Mouse (Mus musculus) hindbrain, embryonic 15.5 days (tissue): ENCODE measurements around the gene Wdr35. TPM values are rescaled to one million over a fixed set of nuclear protein-coding genes. Genes with fewer than 3 reads are reported as not detected.
"Not testable (repeated sequence)": the region's sequence is repeated elsewhere in the genome, so short reads cannot be mapped to it uniquely, and the experiment has no call there.

Experiments
- ATAC-seq: fragments of 200-750 bp; cut with Nextera tagmentation; 2 replicates; pipeline ENCODE4 v1.8.0; 2017; ENCODE audit warnings: low read depth, moderate number of reproducible peaks, moderate TSS enrichment; ENCODE audit not compliant: low FRiP score
- H3K27ac ChIP-seq: fragments of 300-500 bp; sonication (generic); replicated peaks from 2 replicates; pipeline ENCODE4 v1.5.1; 2015; ENCODE audit warnings: mild to moderate bottlenecking, inconsistent platforms
- H3K27me3 ChIP-seq: fragments of 300-500 bp; sonication (generic); 2 replicates; pipeline ENCODE4 v1.6.1; 2015; ENCODE audit warnings: control low read depth, inconsistent platforms
- H3K36me3 ChIP-seq: fragments of 300-500 bp; sonication (generic); 2 replicates; pipeline ENCODE4 v1.6.1; 2015; ENCODE audit warnings: control low read depth, inconsistent platforms
- H3K4me1 ChIP-seq: fragments of 300-500 bp; sonication (generic); replicated peaks from 2 replicates; pipeline ENCODE4 v1.6.1; 2015; ENCODE audit warnings: control low read depth, inconsistent platforms
- H3K4me2 ChIP-seq: fragments of 300-500 bp; sonication (generic); 2 replicates; pipeline ENCODE4 v1.6.1; 2015; ENCODE audit warnings: moderate library complexity, mild to moderate bottlenecking, inconsistent platforms
- H3K4me3 ChIP-seq: fragments of 300-500 bp; sonication (generic); 2 replicates; pipeline ENCODE4 v1.5.1; 2015; ENCODE audit warnings: mild to moderate bottlenecking, inconsistent platforms
- H3K9ac ChIP-seq: fragments of 300-500 bp; sonication (generic); 2 replicates; pipeline ENCODE4 v1.6.1; 2015; ENCODE audit warnings: inconsistent platforms
- H3K9me3 ChIP-seq: fragments of 300-500 bp; sonication (generic); 2 replicates; pipeline ENCODE4 v1.6.1; 2016; ENCODE audit warnings: control low read depth, inconsistent platforms
- WGBS: fragments of 180-500 bp; shearing (Covaris S2); methylation state at CpG from one replicate; pipeline ENCODE4 v1.1.7; 2015; 5-methylcytosine and 5-hydroxymethylcytosine counted together
- polyA plus RNA-seq: library from polyadenylated mRNA; unstranded; fragments of >200 nt; fragmentation: Nextera tagmentation; extraction: Ambion mirVana; gene quantifications from 2 replicates; pipeline ENCODE4 v1.2.1, GENCODE M21; 2015

Wdr35 gene
- polyA plus RNA-seq, 1 experiment from 2014 or later: 21.7 TPM

DNA sequence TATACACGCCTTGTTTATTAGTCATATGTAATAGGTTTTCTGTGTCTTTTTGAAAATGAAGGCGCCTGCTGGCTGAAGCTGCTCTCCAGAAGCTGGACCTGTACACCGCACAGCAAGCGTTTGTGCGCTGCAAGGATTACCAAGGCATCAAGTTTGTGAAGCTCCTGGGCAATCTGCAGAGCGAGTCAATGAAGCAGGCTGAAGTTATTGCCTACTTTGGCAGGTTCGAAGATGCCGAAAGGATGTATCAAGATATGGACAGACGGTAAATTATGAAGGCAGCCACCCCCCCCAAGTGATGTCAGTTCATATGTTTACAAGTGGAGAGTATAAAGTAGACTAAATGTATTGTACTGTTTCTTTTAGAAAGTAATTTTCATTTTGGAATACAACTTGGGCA is 42.7 kb downstream of the Wdr35 start:
- Histone ChIP-seq H3K9ac (no peak overlapping the region), H3K27ac (no peak overlapping the region), H3K4me3 (no peak overlapping the region), H3K9me3 (no peaks in the 10 kb centered on the region), H3K27me3 (no peaks in the 10 kb centered on the region), H3K36me3 (peaks cover 15% of the 10 kb centered on the region; the same call in 1 of the 2 replicates), H3K4me1 (no peaks in the 10 kb centered on the region), H3K4me2 (no peak overlapping the region)
- ATAC-seq: no peak
- WGBS: 96% methylated on average over 9 of the region's 9 CpGs

- no peak overlapping the region for H3K27ac ChIP-seq
- no peak overlapping the region for H3K9ac ChIP-seq
- no peaks in the 10 kb centered on the region for H3K9me3 ChIP-seq
- H3K4me3 ChIP-seq: no peak overlapping the region
- peaks cover 15% of the 10 kb centered on the region; the same call in 1 of the 2 replicates for H3K36me3 ChIP-seq
- WGBS: 91% methylated on average over 8 of the region's 8 CpGs
- no peaks in the 10 kb centered on the region for H3K4me1 ChIP-seq
- H3K27me3 ChIP-seq: no peaks in the 10 kb centered on the region
- no peak overlapping the region for H3K4me2 ChIP-seq
- ATAC-seq: no peak
These were observed 46.7 kb downstream of the Wdr35 start for GRCm38 (mm10) chr12:9020431-9020830.

- no peaks in the 10 kb centered on the region for H3K9me3 ChIP-seq
- no peak overlapping the region for H3K9ac ChIP-seq
- WGBS: 63% methylated on average over 3 of the region's 3 CpGs
- no peak overlapping the region for H3K4me2 ChIP-seq
- H3K4me1 ChIP-seq: no peaks in the 10 kb centered on the region
- H3K27me3 ChIP-seq: no peaks in the 10 kb centered on the region
- no peak overlapping the region for H3K27ac ChIP-seq
- H3K36me3 ChIP-seq: peaks cover 18% of the 10 kb centered on the region; the same call in 1 of the 2 replicates
- no peak overlapping the region for H3K4me3 ChIP-seq
- no peak for ATAC-seq
These were observed 47.3 kb downstream of the Wdr35 start for GRCm38 (mm10) chr12:9020986-9021385.

GRCm38 (mm10) chr12:9023031-9023430 is 49.3 kb downstream of the Wdr35 start:
- peaks cover 17% of the 10 kb centered on the region; the same call in 1 of the 2 replicates for H3K36me3 ChIP-seq
- H3K27me3 ChIP-seq: no peaks in the 10 kb centered on the region
- H3K4me3 ChIP-seq: no peak overlapping the region
- H3K9me3 ChIP-seq: no peaks in the 10 kb centered on the region
- no peak for ATAC-seq
- H3K9ac ChIP-seq: no peak overlapping the region
- no peaks in the 10 kb centered on the region for H3K4me1 ChIP-seq
- H3K27ac ChIP-seq: no peak overlapping the region
- no peak overlapping the region for H3K4me2 ChIP-seq
- 75% methylated on average over 4 of the region's 4 CpGs for WGBS

DNA sequence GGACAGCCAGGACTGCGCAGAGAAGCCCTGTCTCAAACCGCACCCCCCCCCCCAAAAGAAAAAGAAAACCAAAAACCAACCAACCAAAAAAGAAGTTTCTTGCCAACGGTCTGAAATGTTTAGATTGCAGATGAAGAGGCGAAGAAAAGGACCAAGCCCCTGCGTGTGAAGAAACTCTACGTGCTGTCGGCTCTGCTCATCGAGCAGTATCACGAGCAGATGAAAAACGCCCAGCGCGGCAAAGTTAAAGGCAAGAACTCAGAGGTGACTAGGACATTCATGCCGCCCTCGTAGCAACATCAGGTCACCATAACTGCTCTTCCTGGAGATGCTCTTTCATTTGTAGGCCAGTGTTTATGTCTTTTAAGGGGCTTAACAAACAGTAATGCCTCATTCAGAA is 50.4 kb downstream of the Wdr35 start:
- Histone ChIP-seq H3K4me1 (no peaks in the 10 kb centered on the region), H3K9me3 (no peaks in the 10 kb centered on the region), H3K9ac (no peak overlapping the region), H3K36me3 (peaks cover 16% of the 10 kb centered on the region; the same call in 1 of the 2 replicates), H3K4me3 (no peak overlapping the region), H3K27ac (no peak overlapping the region), H3K4me2 (no peak overlapping the region), H3K27me3 (no peaks in the 10 kb centered on the region)
- ATAC-seq: no peak
- 95% methylated on average over 14 of the region's 14 CpGs for WGBS

GRCm38 (mm10) chr12:9024736-9025135 is 51.0 kb downstream of the Wdr35 start:
- ATAC-seq: no peak
- Histone ChIP-seq H3K27me3 (no peaks in the 10 kb centered on the region), H3K4me3 (no peak overlapping the region), H3K36me3 (peaks cover 16% of the 10 kb centered on the region; the same call in 1 of the 2 replicates), H3K9ac (no peak overlapping the region), H3K4me1 (no peaks in the 10 kb centered on the region), H3K9me3 (no peaks in the 10 kb centered on the region), H3K27ac (no peak overlapping the region), H3K4me2 (no peak overlapping the region)
- WGBS: 94% methylated on average over 13 of the region's 13 CpGs

DNA sequence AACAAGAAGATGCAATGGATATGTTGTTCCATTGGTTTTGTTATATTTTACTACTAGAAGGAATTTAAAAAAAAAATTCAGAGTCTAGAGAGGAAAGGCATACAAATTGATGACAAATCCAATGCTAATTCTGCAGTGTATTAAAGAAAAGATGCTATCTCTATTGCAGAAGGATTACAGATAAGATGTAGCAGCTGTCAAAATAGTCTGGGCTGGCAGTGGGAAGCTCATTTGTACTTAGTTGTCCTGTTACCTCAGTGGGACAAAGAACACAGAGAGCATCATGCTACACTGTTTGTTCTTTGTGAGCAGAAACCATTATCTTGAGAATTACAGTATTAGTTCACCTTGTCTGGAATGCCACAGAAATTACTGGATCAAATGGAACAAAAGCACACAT is 53.2 kb downstream of the Wdr35 start:
- Histone ChIP-seq H3K27ac (no peak overlapping the region), H3K4me3 (no peak overlapping the region), H3K27me3 (no peaks in the 10 kb centered on the region), H3K36me3 (peaks cover 16% of the 10 kb centered on the region; the same call in 1 of the 2 replicates), H3K4me1 (peaks cover 8% of the 10 kb centered on the region), H3K9ac (no peak overlapping the region), H3K4me2 (no peak overlapping the region), H3K9me3 (no peaks in the 10 kb centered on the region)
- ATAC-seq: no peak

DNA sequence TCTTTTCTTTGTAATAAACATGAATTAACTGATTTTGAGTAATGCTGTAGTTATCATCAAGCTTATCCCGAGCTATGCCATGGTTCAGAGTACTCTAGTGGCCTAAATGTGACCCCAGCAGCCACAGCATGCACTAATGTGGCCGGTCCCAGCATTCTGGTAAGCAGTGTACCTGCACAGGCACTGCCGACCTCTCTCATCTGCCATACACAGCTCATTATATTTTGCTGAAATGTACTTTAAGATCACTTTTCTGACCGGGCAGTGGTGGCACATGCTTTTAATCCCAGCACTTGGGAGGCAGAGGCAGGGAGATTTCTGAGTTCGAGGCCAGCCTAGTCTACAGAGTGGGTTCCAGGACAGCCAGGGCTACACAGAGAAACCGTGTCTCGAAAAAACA is 55.1 kb downstream of the Wdr35 start:
- not testable (repeated sequence) for ATAC-seq, H3K9ac ChIP-seq, H3K27ac ChIP-seq, H3K4me1 ChIP-seq, H3K4me3 ChIP-seq, H3K27me3 ChIP-seq, H3K9me3 ChIP-seq, H3K4me2 ChIP-seq
- 94% methylated on average over 7 of the region's 7 CpGs for WGBS
- peaks cover 16% of the 10 kb centered on the region; the same call in 1 of the 2 replicates for H3K36me3 ChIP-seq

GRCm38 (mm10) chr12:9029506-9029887 is 55.8 kb downstream of the Wdr35 start:
- Histone ChIP-seq H3K27me3 (no peaks in the 10 kb centered on the region), H3K4me1 (peaks cover 8% of the 10 kb centered on the region), H3K4me2 (peak overlapping the region; percentile 62), H3K9me3 (no peaks in the 10 kb centered on the region), H3K4me3 (peak overlapping the region; percentile 85), H3K9ac (peak overlapping the region; percentile 96; the same call in 1 of the 2 replicates), H3K36me3 (0 out of 2 replicates have a peak, but pooled peaks cover 13% of the 10 kb centered on the region), H3K27ac (peak overlapping the region; percentile 100)
- ATAC-seq: peak; percentile 60
- WGBS: 52% methylated on average over 4 of the region's 4 CpGs

DNA sequence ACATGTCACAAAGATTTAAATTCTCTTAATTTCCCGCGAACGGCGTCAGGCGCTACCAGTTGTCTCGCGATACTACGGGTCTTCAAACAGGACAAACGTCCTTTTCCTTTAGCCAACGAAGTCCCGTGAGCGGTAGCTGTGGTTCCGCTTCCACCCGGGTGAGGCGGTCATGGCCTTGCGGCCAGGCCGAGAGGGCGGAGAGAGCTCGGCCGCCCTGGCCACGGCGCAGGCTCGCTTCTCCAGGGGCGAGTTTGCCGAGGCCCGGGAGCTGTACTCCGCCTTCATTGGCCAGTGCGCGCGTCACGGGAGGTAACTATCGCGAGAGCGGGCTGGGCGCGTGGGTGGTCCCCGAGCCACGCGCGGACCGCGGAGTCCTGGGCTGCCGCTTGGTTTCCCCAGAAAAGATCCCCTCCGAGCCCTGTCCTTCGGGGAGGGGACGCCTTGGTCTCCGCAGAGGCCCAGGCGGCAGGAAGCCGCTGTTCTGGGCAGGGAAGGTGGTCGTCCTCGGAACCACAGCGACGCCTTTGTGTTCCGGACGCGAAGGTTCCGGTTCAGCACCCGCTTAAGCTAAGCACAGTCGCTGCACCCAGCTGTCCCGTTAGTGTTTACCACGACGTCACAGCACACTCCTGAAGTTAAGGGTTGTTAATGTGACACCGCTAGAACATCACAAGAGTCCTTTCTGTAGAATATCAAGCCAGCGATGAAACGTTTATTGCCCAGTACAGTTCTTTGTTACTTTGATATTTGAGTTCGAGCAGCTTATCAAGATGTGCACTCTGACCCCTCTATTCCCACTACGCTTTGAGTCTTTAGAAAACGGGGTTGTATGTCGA is 56.4 kb downstream of the Wdr35 start, which contains the start of gene Ttc32:
Gene Ttc32, plus strand, starts transcription at position 110 of the 836 bp plus-strand sequence.
- Histone ChIP-seq H3K9ac (peak within 1 kb of the TSS; percentile 96), H3K4me3 (peak within 1 kb of the TSS; percentile 85), H3K27ac (peak within 1 kb of the TSS; percentile 100), H3K9me3 (no peaks in the 10 kb centered on the region), H3K36me3 (0 out of 2 replicates have a peak, but pooled peaks cover 10% of the 10 kb centered on the region), H3K27me3 (no peaks in the 10 kb centered on the region), H3K4me1 (peaks cover 8% of the 10 kb centered on the region), H3K4me2 (peak within 1 kb of the TSS; percentile 62)
- ATAC-seq: peak; percentile 97
- under 1% methylated on average over 69 of the region's 69 CpGs for WGBS

DNA sequence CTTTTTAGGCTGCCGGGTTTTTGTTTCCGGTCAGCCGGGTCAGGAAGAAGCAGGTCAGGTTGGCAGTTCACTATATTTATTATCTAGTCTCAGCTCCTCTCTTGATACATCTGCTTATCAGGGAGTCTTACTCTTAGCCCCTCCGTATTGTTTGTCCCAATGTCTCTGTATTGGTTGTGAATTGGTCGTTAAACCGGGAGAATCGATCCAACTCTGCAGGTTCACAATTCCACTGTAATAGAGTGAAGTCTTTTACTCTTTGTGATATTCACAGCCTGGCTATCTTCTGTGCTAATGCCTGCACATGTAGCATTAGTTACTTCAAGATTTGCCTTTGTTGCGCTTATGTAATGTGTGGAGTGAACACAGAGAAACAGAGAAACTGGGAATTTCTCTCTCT is 57.5 kb downstream of the Wdr35 start:
- Histone ChIP-seq H3K4me1 (peaks cover 8% of the 10 kb centered on the region), H3K27ac (peak overlapping the region; percentile 100; the same call in 1 of the 2 replicates), H3K4me3 (peak overlapping the region; percentile 85), H3K27me3 (no peaks in the 10 kb centered on the region), H3K9me3 (no peaks in the 10 kb centered on the region), H3K4me2 (peak overlapping the region; percentile 62), H3K9ac (peak overlapping the region; percentile 96), H3K36me3 (0 out of 2 replicates have a peak, but pooled peaks cover 6% of the 10 kb centered on the region)
- ATAC-seq: no peak
- 72% methylated on average over 8 of the region's 8 CpGs for WGBS

DNA sequence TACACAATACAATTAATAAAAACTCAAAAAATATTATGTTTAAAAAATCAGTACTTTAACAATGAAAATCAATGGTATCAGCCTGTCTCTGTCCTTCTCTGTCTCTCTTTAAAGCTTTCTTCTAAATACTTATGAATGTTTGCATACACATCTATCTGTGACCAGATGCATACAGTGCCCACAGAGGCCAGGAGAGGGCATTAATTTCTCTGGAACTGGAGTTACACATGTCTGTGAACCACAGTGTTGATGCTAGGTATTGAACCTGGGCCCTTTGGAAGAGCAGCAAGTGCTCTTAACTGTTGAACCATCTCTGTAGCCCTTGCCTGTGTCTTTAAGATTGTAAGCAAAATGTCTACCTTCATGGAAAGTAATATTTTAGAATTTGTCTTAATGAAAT is 59.4 kb downstream of the Wdr35 start:
- no peak overlapping the region for H3K4me2 ChIP-seq
- H3K27me3 ChIP-seq: no peaks in the 10 kb centered on the region
- peaks cover 8% of the 10 kb centered on the region for H3K4me1 ChIP-seq
- no peaks in the 10 kb centered on the region for H3K9me3 ChIP-seq
- no peak for ATAC-seq
- no peak overlapping the region for H3K9ac ChIP-seq
- no peak overlapping the region for H3K27ac ChIP-seq
- no peak overlapping the region for H3K4me3 ChIP-seq
- 0 out of 2 replicates have a peak, but pooled peaks cover 3% of the 10 kb centered on the region for H3K36me3 ChIP-seq
